Mouse (Mus musculus) lung, postnatal 14 days (tissue): ENCODE results near the gene Kcnk7.

ENCODE experiments used
- DNase-seq: peaks from one replicate; pipeline ENCODE4 v3.0.0; 2021

Gene Kcnk7

GRCm38 (mm10) chr19:5725767-5726515 is 21.8 kb downstream of the Kcnk7 start, which contains the start of gene Ehbp1l1:
Ehbp1l1 (minus strand) TSS chr19:5726317.
- peak; percentile 83 for DNase-seq

- DNase-seq, result no peak
Measured at GRCm38 (mm10) chr19:5726961-5727578, 22.9 kb downstream of the Kcnk7 start.

- DNase-seq, result peak; percentile 93
Measured at GRCm38 (mm10) chr19:5727701-5728100, 23.5 kb downstream of the Kcnk7 start.

GRCm38 (mm10) chr19:5728631-5729443 is 24.7 kb downstream of the Kcnk7 start:
- DNase-seq, result peak; percentile 66

DNA sequence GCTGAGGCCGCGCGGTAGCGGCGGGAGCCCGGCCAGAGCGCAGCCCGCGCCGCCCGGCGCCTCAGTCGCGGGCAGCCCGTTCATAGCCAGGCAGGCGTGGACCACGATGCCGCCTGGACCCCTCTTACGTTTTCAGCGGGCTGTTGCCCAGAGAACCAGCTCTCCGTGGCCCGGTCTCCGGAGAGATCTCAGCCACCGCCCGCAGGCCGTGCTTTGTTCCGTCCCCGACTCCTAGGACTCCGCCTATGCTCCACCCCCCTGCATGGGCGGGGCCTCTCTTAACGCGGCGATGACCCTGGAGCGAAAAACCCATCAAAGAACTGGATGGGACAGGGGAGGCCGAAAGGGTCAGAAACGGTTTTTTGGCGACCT is 25.3 kb downstream of the Kcnk7 start, which contains the start of gene Fam89b:
TSS of gene Fam89b (minus strand) at position 210 of the 372 bp plus-strand sequence.
- peak; percentile 93 for DNase-seq

DNA sequence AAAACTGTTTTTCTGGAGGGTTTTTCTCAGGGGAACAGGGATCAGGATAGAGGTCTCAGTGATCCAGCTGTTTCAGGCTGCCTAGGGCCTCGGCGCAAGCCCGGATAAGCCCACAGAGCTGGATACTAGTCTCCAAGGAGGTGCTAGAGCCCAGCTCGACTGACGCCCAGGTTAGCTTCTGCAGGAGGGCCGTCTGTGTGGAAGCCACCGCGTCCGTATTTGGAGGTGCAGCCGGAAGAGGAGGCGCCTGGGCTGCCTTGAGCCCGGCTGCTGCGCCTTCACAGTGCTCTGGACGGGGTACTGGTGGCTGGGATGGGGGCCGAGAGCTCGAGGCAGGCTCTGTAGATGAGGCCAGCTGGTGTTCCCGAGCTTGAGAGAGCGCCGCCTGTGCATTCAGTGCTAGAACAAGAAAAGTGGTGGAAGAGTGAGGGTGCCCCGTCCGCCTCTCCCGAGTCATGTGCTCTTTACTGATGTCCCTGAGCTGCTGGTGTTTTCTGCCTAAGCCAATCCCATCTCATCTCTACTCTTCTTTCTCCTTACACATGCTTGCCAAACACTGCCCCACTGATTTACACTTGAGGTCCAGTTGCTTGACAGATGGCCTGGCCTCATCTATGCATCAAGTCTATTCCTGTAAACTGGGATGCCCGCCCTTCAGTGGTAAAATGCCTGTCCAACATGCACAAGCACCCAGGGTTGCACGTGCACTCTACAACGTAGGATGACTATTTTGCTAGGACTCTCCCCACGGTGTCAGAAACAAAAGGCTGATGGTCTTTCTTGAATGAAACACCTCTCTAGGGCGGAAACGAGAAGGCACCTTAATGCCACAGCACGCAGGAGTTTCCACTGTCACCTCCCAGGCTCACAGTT is 26.4 kb downstream of the Kcnk7 start:
- no peak for DNase-seq

DNA sequence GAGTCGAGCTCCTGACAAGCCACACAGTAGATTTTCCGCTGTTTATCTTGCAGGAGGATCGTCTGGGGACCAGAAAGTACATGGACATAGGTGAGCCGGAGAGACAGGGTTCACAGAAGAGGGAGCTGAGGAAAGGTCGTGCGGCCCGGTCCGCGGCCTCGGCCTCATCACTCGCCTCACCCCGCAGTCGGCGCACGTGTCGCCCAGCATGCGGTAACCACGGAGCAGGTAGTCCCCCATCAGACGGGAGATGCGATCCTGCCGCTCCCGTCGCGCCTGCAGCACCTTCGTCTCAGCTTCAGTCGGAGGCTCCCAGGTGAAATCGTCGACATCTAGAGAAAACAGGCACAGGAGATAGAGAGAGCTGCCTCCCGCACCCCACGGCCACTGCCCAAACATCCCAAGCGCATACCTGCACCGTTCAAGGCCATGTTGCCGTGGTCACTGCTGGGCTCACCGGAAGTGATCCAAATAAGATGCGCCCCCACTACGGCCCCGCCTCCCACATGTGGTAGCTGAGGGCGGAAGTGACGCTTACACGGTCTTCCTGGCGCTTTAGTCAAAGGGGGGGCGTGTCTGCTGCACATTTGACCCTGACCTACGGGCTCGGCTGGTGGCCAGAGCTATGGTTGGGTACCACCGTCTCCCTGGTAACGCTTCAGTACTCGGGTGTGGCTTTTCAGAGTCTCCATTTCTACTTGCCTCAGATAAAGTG is 27.3 kb downstream of the Kcnk7 start:
- DNase-seq, result peak; percentile 94

GRCm38 (mm10) chr19:5734325-5734724 is 30.2 kb downstream of the Kcnk7 start:
- no peak for DNase-seq

DNA sequence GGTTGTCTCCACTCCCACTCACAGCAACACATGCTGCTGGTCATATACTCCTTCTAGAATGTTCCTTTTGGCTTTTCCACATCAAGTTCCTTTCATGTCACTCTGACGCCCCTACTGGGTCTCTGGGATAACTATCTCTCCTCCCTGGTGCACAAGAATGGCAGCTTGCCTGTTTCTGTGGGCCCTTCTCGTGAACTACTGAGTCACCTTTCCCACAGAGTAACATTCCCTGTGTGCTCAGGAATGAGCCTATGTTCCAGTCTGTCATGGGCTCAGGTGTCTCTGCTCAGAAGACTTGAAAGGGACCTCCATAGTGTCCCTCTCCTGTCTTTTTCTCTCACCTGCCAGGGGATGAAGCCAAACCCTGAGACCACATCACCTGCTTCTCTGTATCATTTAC is 35.3 kb downstream of the Kcnk7 start:
- DNase-seq, result no peak

DNA sequence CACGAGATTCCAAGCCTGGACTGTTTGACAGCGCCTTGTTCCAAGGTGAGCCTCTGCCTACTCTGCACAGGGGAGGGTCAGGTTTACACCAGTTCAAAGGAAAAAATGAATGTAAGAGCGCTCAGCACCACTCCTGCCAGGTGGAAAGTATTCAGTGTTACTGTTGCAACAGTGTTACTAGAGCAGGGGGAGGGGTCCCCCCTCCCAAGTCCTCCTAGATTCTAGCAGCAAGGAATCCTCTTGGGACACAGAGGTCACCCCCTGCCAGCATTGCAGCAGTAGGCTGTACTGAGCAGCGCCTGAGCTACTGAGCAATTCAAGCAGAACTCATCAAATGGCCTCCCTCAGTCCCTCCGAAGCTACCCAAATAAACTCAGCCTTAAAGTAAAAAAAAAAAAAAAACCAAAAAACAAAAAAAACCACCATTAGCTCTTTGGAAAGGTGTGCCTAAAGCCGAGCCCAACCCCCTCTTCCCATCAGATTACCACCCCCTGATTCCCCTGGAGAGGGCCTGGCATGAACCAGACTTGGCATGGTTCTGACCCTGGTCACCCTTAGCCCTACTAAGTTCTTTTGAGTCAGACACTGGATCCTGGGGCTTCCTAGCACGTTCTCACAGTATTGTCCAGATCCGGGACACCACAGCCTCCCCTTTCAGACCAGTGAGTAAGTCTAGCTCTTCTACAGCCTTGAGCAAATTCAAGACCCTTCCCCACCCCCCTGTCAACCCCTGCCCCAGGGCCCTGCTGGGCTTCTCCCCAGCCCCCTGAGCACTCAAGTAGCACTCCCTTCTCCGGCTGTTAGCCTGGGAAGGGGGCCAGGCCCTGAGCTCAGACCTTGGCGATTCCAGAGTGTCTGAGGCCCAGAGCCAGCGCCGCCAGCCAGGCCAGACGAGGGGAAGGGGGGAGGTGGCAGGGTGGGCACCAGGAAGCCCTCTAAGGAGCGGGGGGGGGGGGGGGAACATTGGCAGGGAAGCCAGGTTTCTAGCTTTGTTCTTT is 36.5 kb downstream of the Kcnk7 start, which contains the start of gene Ltbp3:
TSS of gene Ltbp3 (plus strand) at position 585 of the 998 bp plus-strand sequence.
- peak; percentile 85 for DNase-seq

DNA sequence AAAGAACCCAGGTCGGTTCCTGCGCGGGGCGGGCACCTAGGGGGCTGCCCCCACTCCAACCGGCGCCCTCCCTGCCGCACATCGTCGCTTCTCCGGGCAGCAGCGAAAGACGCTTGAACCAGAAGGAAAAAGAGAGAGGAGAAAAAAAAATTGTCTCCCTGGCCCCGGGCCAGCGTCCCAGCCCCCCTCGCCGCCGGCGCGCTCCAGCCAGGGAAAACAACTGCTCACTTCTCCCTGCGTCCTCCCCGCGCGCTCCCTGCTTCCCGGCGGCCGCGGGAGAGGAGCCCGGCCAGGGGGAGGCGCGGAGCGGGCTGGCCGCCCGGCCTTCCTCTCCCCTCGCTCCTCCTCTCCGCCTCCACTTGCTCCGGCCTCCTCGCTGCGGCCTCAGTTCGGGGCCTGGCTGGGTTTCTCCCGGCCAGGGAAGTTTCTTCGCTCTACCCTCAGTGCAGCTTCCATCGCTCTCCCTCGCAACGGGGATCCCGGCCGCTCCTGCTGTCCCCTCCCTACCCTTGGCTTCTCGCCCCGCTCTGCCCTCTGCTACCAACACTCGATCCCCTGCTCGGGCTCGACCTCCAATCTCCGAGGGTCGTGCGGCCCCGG is 37.6 kb downstream of the Kcnk7 start:
- peak; percentile 87 for DNase-seq

GRCm38 (mm10) chr19:5742241-5742641 is 38.1 kb downstream of the Kcnk7 start:
- no peak for DNase-seq

DNA sequence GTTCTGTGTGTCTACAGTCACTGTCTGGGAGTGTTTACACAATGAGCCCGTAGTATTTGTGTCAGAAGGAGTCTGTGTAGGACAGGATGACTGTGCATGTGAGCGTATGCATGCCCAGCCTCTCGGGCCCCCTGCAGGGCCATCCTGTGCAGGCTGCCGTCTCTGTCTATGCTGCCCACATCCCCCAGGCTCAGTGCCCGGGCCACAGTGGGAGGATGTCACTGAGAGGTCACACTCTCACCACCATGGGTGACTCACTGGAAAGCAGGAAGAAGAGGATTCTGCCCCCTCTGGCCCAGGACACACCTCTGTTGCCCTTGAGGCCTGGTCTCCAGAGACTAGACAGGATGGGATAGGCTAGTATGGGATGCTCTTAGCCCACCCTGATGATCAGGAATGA is 39.4 kb downstream of the Kcnk7 start:
- DNase-seq, result no peak

DNA sequence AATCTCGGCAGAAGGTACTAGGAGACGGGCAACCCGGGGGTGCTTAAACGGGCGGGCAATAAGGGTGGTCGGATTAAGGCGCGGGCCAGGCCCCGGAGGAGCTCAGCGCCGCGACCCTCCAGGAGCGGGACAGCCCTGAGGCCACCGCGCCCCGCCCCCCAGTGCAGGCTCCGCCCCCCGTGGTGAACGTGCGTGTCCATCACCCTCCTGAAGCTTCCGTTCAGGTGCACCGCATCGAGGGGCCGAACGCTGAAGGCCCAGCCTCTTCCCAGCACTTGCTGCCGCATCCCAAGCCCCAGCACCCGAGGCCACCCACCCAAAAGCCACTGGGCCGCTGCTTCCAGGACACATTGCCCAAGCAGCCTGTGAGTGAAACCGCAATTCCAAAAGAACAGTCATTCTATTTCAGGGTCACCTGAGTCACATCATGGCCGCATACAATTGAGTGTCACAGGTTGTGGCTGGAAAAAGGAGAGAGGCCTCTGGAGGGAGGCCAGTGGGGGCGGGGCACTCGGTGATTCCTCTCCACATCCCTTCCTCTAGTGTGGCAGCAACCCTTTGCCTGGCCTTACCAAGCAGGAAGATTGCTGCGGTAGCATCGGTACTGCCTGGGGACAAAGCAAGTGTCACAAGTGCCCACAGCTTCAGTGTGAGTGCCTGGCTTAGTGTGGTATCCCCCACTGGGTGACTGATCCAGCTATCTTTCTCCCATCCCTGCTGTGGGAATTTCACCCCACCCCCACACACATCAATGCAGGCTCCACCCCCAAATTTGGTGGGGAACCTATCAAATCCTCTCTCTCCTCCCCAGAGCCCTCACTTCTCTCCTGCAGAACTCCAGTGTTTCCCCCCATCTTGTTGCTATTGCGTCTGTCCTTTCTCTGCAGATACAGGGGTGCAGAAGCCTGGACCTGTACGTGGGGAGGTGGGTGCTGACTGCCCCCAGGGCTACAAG is 41.9 kb downstream of the Kcnk7 start:
- no peak for DNase-seq

GRCm38 (mm10) chr19:5746907-5747363 is 42.8 kb downstream of the Kcnk7 start:
- DNase-seq, result no peak

DNA sequence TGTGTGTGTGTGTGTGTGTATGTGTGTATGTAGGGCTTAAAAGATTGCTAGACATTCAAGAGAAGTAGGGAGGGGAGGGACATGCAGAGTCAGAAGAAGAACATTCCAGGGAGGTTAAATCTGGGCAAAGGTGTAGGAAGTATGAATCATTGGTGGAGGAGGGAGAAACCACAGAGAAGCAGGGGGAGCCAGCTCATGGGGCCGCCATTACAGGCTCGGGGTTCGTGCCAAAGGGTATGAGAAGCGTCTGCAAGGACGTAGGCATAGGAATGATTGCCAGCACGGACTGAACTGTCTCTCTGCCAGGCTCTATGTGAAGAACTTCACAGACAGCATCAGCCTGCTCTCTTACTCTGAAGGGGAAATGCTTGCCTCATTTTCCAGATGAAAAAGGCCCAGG is 45.3 kb downstream of the Kcnk7 start:
- DNase-seq, result no peak

DNA sequence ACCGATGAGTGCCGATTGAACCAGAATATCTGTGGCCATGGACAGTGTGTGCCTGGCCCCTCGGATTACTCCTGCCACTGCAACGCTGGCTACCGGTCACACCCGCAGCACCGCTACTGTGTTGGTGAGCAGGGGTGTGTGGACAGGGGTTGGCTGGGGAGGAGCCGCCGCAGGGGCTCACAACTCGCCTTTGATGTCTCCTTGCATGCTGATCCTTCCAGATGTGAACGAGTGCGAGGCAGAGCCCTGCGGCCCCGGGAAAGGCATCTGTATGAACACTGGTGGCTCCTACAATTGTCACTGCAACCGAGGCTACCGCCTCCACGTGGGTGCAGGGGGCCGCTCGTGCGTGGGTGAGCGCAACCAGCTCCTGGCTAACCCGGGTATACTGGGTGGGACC is 46.8 kb downstream of the Kcnk7 start:
- no peak for DNase-seq

- DNase-seq, result peak; percentile 63
Measured at GRCm38 (mm10) chr19:5751742-5752141, 47.6 kb downstream of the Kcnk7 start.
